Mouse (Mus musculus): ENCODE measurements at regions not wholly inside any gene's neighbourhood (a gene's known extent, or its start where the extent isn't known, plus 50 kb on each side); places are given as distances from the start of the nearest gene placed in this dataset.
"Not testable (repeated sequence)": the region's sequence is repeated elsewhere in the genome, so short reads cannot be mapped to it uniquely, and the experiment has no call there.

DNA sequence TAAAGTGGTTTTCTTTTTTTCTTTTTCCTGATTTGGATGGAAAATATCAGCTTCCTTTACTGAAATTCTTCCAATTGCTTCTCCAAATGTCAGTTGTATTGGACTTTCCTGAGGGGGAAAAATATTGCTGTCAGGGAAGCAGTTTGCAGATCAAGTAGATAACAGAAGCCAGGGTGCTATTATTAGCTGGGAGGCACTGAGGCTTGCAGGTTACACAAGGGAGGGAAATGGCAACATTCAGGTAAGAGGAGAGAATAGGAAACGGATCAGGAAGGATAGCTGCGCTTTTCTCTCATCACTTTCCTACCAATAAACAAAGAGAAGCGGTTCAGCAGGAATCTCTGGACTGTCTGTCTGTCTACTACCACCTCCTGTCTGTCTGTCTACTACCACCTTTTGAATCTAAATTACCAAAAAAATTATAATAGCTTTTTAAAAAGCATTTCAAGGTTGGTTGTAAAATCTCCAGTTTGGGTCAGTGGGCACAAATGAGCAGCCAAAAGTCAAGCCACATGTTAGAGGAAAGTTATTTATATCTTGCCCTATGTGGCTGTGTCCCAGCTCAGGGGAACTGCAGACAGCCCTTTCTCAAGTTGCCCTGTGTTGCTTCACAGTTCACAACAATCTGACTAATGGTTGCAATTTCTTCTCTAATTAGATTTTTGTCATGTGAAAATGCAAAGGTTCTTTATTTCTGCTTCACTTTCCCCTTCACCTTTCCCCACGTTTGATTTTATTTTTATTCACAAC, 177.6 kb downstream of the Serpinb8 start:
- Histone ChIP-seq H3K4me1 (ENCODE audit: control insufficient read depth, insufficient read depth, low read length) (no peaks in the 10 kb centered on the region), H3K27me3 (ENCODE audit: control insufficient read depth, insufficient read depth, low read length) (no peaks in the 10 kb centered on the region), H3K27ac (ENCODE audit: insufficient read depth, low read length) (no peak overlapping the region), H3K4me3 (replicated peaks; ENCODE audit: insufficient read depth, low read depth, low read length) (no peak overlapping the region)
- TF ChIP-seq CTCF (IDR thresholded peaks at IDR 0.05; ENCODE audit: borderline replicate concordance, insufficient read depth, low read depth, low read length) (no peak), POLR2A (IDR thresholded peaks at IDR 0.05; ENCODE audit: borderline replicate concordance, insufficient read depth, low read length) (no peak)
- 17% methylated on average over 4 of the region's 4 CpGs for WGBS
- DNase-seq: peak in 1 of 2 experiments; percentile 9

DNA sequence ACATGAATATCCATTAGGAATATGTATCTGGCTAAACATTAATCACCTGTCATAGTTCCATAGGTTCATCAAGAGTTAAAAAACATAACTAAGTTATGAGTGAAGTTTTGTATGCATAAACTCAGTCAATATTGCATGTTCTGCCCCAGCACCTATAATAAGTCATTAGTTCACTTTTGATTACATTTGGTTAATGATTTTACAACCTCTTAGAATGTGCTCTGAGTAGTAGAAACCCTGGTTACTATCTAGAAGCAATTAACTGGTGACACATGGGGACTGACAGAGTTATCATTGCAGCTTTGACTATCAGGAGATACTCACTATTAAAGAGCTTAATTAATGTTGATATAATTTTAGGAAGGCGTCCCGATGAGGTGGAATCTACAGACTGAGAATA, 183.2 kb downstream of the Serpinb8 start:
- no peak for DNase-seq
- no peaks in the 10 kb centered on the region for H3K27me3 ChIP-seq (ENCODE audit: control insufficient read depth, insufficient read depth, low read length)
- no peaks in the 10 kb centered on the region for H3K4me1 ChIP-seq (ENCODE audit: control insufficient read depth, insufficient read depth, low read length)
- WGBS: 90% methylated on average over 2 of the region's 2 CpGs
- no peak overlapping the region for H3K4me3 ChIP-seq (replicated peaks; ENCODE audit: insufficient read depth, low read depth, low read length)
- no peak for TF ChIP-seq CTCF (IDR thresholded peaks at IDR 0.05; ENCODE audit: borderline replicate concordance, insufficient read depth, low read depth, low read length)
- H3K27ac ChIP-seq (ENCODE audit: insufficient read depth, low read length): no peak overlapping the region

GRCm38 (mm10) chr1:107783079-107783478, 193.3 kb downstream of the Serpinb8 start:
- 89% methylated on average over 5 of the region's 5 CpGs for WGBS
- DNase-seq: no peak
- no peak overlapping the region for H3K27ac ChIP-seq (ENCODE audit: insufficient read depth, low read length)
- no peaks in the 10 kb centered on the region for H3K4me1 ChIP-seq (ENCODE audit: control insufficient read depth, insufficient read depth, low read length)
- no peak overlapping the region for H3K4me3 ChIP-seq (replicated peaks; ENCODE audit: insufficient read depth, low read depth, low read length)
- no peaks in the 10 kb centered on the region for H3K27me3 ChIP-seq (ENCODE audit: control insufficient read depth, insufficient read depth, low read length)
- TF ChIP-seq POLR2A (IDR thresholded peaks at IDR 0.05; ENCODE audit: borderline replicate concordance, insufficient read depth, low read length) (no peak), CTCF (IDR thresholded peaks at IDR 0.05; ENCODE audit: borderline replicate concordance, insufficient read depth, low read depth, low read length) (no peak)

DNA sequence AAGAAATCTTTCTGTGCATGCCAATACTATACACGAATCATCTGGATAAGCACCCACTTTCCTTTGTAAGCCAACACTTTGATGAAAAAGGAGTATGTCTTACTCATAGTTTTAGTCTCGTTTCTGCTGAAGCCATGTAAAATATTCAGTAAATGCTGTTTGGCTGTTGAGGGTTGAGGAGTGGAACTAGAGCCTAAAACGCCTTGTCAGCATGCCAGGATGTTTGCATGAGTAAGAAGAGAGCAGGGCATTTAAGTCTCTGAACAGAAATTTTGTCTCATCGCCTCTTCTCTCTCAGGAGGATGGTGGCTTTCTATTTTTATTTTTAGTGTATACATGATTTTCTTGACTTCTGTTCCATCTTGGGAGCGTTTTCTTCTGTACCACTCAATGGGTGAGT, 216.0 kb downstream of the Serpinb8 start:
- Histone ChIP-seq H3K27ac (ENCODE audit: insufficient read depth, low read length) (no peak overlapping the region), H3K27me3 (ENCODE audit: control insufficient read depth, insufficient read depth, low read length) (no peaks in the 10 kb centered on the region), H3K4me1 (ENCODE audit: control insufficient read depth, insufficient read depth, low read length) (no peaks in the 10 kb centered on the region), H3K4me3 (replicated peaks; ENCODE audit: insufficient read depth, low read depth, low read length) (no peak overlapping the region)
- 84% methylated on average over 5 of the region's 5 CpGs for WGBS
- DNase-seq: no peak
- TF ChIP-seq POLR2A (IDR thresholded peaks at IDR 0.05; ENCODE audit: borderline replicate concordance, insufficient read depth, low read length) (no peak), CTCF (IDR thresholded peaks at IDR 0.05; ENCODE audit: borderline replicate concordance, insufficient read depth, low read depth, low read length) (no peak)

DNA sequence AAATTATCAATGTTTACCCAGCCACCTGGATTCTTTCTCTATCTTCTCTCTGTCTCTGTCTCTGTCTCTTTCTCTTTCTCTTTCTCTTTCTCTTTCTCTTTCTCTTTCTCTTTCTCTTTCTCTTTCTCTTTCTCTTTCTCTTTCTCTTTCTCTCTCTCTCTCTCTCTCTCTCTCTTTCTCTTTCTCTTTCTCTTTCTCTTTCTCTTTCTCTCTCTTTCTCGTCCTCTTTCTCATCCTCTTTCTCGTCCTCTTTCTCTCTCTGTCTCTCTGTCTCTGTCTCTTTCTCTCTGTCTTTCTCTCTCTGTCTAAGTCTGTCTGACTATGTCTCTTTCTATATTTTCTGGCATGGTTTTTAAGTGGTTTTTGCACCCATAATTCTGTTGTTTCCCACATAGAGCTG, 217.6 kb downstream of the Serpinb8 start:
- not testable (repeated sequence) for H3K27ac ChIP-seq (ENCODE audit: insufficient read depth, low read length); DNase-seq; H3K27me3 ChIP-seq (ENCODE audit: control insufficient read depth, insufficient read depth, low read length); H3K4me3 ChIP-seq (replicated peaks; ENCODE audit: insufficient read depth, low read depth, low read length); H3K4me1 ChIP-seq (ENCODE audit: control insufficient read depth, insufficient read depth, low read length)
- 91% methylated on average over 2 of the region's 2 CpGs for WGBS

DNA sequence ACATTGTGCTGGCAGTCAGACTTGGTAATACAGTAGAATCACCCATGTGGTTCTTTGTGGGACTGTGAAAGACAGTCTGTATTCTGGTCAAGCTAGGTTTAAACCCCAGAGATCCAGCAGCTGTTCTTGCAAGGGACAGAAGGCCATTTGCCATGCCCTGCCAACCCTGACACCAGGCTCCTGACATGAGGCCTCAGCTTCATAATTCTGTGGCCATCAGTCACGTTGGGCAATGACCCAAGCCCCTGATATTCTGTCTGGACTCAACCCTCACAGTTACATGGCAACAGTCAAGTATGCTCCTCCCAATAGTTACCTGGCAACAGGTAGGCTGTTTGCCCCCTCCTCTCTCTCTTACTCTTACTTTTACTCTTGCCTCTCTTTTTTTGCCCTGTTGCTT, 221.3 kb downstream of the Serpinb8 start:
- WGBS: 21% methylated on average over 1 of the region's 1 CpGs
- Histone ChIP-seq H3K27me3 (ENCODE audit: control insufficient read depth, insufficient read depth, low read length) (no peaks in the 10 kb centered on the region), H3K4me1 (ENCODE audit: control insufficient read depth, insufficient read depth, low read length) (no peaks in the 10 kb centered on the region), H3K4me3 (replicated peaks; ENCODE audit: insufficient read depth, low read depth, low read length) (no peak overlapping the region), H3K27ac (ENCODE audit: insufficient read depth, low read length) (no peak overlapping the region)
- TF ChIP-seq CTCF (IDR thresholded peaks at IDR 0.05; ENCODE audit: borderline replicate concordance, insufficient read depth, low read depth, low read length) (no peak), POLR2A (IDR thresholded peaks at IDR 0.05; ENCODE audit: borderline replicate concordance, insufficient read depth, low read length) (no peak)
- DNase-seq: peak in 1 of 2 experiments; percentile 10

GRCm38 (mm10) chr1:107811859-107812258, 222.1 kb downstream of the Serpinb8 start:
- 85% methylated on average over 2 of the region's 2 CpGs for WGBS
- Histone ChIP-seq H3K27ac (ENCODE audit: insufficient read depth, low read length) (no peak overlapping the region), H3K4me3 (replicated peaks; ENCODE audit: insufficient read depth, low read depth, low read length) (no peak overlapping the region), H3K4me1 (ENCODE audit: control insufficient read depth, insufficient read depth, low read length) (no peaks in the 10 kb centered on the region), H3K27me3 (ENCODE audit: control insufficient read depth, insufficient read depth, low read length) (no peaks in the 10 kb centered on the region)
- TF ChIP-seq POLR2A (IDR thresholded peaks at IDR 0.05; ENCODE audit: borderline replicate concordance, insufficient read depth, low read length): no peak
- no peak for TF ChIP-seq CTCF (IDR thresholded peaks at IDR 0.05; ENCODE audit: borderline replicate concordance, insufficient read depth, low read depth, low read length)
- DNase-seq: no peak

DNA sequence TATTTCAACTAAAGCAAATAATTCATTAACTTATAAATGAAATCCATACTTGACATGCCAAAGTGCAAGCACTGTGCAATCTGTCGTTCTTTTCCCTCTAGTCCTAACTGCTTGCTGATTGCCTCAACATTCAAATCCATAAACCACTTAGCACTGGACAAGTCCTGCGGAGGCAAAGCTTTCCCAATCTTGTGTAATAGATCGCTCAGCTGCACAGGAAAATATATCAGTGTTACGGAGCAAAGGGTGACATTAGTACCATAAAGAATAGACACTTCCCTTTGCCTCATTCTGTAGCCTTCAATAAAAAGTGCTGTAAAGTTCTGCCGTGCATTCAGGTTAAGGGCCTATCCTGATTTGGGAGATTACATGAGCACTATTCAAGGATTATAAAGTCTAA, 248.1 kb downstream of the Serpinb8 start:
- TF ChIP-seq CTCF (IDR thresholded peaks at IDR 0.05; ENCODE audit: borderline replicate concordance, insufficient read depth, low read depth, low read length) (no peak), POLR2A (IDR thresholded peaks at IDR 0.05; ENCODE audit: borderline replicate concordance, insufficient read depth, low read length) (no peak)
- H3K27ac ChIP-seq (ENCODE audit: insufficient read depth, low read length): no peak overlapping the region
- H3K4me1 ChIP-seq (ENCODE audit: control insufficient read depth, insufficient read depth, low read length): no peaks in the 10 kb centered on the region
- H3K4me3 ChIP-seq (replicated peaks; ENCODE audit: insufficient read depth, low read depth, low read length): no peak overlapping the region
- H3K27me3 ChIP-seq (ENCODE audit: control insufficient read depth, insufficient read depth, low read length): no peaks in the 10 kb centered on the region
- DNase-seq: no peak
- 92% methylated on average over 5 of the region's 5 CpGs for WGBS

All from cerebellum, adult 2 months (tissue).